Mouse (Mus musculus): ENCODE measurements at regions not wholly inside any gene's neighbourhood (a gene's known extent, or its start where the extent isn't known, plus 50 kb on each side); places are given as distances from the start of the nearest gene placed in this dataset.

DNA sequence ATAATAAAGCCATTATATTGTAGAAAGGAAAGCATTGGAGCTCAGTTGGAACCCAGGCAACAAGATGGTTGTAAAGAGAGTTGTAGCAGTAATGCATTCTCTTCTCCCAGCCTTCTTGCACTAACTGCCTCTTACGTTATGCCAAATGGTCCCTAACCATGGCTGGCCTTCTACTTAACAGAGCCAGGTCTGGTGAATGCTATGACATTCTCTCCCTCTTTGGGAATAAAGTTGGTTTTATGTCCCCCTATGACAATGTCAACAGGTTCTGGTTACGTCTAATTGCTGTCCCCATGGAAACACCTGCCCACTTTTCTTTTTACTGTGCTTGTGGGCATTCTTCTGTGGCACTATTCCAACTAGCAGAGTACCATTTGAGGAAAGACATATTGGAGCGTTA is 126.4 kb upstream of the Npvf start:
- DNase-seq (ENCODE audit: low spot score): no peak

DNA sequence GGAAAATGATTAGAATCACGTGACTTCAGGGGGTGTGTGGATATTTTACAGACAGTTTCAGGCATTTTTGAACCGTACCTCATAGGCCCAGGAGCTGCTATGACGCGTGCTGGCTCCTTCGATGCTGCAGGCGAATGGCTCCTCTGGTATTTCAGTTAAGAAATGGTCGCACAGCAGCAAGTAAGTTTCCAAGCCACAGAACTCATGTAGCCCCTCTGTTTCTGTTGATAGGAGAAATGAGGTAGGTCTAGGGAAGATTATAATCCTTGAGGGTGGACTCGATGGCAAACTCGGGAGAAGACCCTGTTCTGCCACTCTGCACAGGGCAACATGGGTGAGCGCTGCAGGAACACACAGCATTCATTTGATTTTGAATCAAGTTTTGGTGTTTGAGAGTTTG is 127.0 kb upstream of the Npvf start:
- no peak for DNase-seq (ENCODE audit: low spot score)

DNA sequence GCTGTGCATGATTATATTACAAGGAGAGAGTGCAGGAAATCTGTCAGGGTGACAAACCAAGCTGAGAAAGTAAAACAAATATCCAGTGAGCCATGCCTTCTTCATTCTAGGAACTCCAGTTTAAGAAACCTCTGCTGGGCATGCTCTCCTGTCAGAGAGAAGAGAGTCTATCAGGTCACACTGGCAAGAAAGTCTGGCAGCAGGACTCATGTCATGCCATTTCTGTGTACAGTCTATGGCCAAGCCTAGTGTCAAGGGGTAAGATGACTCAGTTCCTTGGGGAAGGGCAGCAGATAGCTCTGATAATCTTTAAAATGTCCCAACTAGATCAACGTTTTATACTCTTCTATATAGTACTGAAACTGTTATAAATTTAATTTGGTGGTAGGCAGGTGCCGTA is 128.0 kb upstream of the Npvf start:
- DNase-seq (ENCODE audit: low spot score): no peak

DNA sequence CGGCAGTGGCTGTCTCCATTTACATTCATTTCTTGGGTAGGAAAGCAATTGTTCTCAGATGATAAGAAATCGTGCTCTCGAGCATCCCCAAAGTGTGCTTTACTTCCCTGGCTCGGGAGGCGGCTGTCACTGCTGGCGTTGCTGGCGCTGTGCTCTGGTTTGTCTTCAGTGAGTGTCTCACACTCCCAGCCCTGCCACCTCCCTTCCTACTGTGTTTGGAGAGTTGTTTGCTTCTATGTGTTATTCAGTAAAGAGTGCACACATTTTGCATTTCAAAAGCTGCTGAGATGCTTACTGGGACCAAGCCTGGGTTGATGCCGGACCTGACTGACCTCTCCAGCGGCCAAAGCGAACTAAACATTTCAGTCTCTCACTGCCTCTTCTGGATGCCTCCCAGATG is 129.3 kb upstream of the Npvf start:
- DNase-seq (ENCODE audit: low spot score): no peak

DNA sequence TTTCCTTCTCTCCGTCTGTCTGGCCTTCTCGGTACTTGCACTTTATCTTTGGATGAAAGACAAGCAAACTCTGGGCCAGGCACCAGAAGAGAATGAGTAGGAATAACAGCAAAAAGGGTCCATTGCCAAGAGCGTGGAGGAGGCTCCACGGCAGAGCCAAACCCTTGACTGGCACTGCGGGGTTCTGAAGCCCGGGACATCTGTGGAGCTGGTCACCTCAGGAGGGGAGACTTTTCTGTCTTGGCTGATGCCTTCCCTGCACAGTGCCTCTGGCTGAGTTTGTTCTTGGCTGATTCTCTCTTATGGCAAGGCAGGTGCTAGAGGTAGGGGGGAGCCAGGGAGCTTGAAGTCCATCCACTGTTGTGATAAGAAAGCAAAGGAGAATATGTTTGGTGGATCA is 130.1 kb upstream of the Npvf start:
- DNase-seq (ENCODE audit: low spot score): no peak

DNA sequence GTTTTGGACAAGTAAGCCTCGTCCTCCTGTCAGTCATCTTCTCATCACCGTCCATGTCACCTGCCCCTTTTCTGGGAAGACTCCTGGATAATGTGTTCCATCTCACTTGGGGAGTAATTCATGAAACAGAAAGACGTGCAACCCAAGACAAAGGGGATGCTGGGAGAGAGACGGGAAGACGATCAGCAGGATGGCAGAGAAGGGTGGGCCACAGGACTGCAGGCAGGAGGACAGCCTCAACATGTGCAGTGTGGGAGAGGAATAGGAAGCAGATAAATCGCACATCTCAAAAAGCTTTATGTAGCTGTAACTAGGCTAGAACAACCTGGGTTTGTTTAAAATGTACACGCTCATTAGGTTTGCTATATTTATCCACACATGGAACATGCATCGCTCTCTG is 133.4 kb upstream of the Npvf start:
- DNase-seq (ENCODE audit: low spot score): no peak

DNA sequence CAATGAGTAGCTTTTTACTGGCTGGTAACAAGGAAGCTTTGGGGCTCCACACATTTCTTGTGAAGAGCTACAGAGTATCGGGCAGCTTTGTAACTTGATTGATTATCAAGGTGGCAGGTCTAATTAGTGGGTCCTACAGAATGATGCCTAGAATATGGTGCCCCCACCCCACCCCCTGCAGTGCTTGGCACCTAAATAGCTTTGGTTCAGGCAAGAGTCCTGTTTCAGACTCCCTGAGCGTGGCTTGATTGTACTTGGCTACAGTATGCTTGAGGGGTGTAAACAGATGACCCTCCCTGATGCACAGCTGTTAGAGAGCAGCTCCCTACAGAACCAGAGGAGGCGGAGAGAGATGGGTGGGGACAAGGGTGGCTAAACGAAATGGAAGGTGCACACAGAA is 145.7 kb upstream of the Npvf start:
- no peak for DNase-seq (ENCODE audit: low spot score)

DNA sequence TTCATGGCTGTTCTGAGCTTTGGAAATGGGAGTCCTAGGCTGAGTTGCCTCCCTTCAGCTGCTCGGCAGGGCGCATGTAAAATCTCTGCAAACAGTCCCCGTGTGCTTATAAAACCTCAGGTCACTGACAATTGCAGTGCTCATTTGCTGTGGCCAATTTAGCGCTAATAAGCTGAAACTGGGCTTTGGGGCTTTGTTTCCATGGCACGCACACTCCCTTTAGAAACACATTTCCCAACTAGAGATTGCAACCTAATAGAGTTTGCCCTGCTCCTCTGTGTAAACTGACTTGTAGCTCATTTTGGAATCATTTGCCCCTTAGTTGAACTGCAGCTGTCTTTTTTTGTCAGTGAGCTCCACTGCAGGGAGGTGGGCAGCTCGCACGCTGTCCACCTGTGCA is 148.7 kb upstream of the Npvf start:
- DNase-seq (ENCODE audit: low spot score): no peak

DNA sequence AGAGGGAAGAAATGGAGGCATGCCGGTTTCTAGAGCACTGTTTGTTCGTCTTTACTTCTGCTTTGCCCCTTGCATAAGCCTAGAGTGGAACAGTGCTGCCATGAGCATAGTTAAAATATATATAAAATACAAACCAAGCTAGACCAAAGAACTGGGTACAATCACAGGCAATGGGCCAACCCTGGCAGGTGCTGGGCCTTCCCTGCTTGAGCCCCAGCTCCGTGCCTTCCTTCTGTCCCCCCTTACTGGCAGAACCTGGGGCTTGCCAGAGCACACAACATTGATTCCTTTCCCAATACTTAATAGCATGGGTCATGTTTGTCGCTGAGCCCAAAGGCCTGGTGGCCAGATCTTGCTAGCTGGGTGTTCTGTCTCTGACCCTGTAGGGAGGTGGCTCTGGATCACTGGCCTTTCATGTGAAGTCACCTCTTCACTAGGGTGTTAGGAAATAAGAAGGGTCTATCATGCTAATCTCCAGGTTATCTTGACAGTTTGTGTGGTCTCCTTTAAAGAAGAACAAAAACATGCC is 150.3 kb upstream of the Npvf start:
- DNase-seq (ENCODE audit: low spot score): no peak

DNA sequence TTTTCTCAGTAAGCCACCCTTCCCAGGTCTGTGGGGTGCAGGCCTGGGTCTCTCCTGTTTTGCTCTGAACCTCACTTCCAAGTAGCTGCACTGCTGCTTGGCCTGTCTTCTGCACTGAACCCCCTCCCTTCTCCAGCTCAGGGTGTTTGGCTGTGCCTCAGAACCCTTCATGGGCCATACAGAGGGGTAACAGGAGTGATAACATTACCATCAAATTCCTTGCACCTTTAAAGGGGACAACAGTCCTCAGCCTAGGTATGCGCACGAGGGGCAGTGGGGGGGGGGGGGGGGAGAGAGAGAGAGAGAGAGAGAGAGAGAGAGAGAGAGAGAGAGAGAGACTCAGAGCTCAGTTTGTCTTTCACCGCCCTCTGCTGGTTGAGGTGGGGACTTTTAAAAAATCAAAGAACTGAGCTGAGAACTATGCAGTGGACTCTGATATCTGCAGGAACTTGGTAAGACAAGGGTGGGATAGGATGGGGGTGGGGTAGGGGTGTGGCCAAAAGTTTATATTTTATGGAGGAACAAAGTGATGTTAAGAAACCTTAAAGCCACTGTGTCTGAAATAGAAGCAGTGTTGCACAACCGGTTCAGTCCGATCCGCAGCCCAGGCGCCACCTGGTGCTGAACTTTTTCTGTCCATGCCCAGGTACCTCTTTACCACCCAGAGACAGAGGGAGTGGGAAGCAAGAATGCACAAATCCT is 152.3 kb upstream of the Npvf start:
- DNase-seq (ENCODE audit: low spot score): no peak

DNA sequence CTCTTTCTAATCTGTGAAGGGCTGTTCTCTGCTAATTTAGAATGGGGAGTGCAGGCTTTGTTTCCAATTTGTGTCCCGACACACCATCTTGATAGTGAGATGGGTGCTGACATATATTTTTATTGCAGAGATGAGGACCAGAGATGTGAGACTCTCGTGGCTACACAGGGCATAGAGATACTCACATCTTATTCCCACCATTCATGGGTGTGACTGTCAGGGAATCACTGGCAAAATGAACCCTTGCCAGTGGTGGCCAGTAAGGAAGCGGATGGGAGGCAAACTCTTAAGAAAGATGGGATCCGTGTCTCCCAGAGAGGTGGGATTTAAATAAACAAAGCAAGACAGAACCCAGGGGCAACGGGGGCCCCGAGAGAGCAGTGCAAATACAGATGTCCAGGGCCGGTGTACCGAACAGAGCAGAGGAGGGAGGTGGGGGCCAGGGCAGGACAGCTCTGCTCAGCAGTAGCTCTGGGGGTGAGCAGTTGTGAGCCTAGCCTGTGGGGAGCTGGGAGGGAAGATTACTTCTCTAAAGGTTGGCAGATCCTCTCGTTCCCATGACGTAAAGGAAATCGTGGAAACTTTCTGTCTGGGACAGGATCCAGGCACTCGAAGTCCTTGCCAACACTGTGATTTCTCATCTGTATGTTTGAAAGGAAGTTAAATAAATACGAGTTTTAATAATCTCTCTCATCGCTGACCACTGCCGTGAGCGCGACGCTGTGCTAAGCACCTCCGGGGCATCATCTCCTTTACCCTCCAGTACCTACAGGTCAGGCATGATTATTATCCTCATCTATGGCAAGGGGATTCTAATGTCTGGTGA is 153.2 kb upstream of the Npvf start:
- no peak for DNase-seq (ENCODE audit: low spot score)

DNA sequence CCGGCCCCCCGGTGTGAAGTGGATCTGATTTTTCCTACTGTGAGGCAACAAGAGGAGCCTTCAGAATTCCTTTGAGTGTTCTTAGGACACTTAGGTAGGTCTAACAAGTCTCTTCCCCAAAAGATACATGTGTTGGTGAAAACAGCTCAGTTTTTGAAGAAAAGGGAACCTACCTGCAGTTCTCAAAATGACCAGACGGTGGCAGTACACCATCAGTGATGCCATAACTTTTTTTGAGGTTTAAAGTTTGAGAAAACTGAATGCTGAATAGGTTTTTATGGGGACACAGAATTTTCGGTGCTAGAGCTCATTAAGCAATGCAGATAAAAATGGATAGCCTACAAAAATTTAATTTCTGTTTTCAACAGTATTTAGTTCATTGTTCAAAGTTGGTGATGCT is 153.9 kb upstream of the Npvf start:
- DNase-seq (ENCODE audit: low spot score): peak; percentile 9

DNA sequence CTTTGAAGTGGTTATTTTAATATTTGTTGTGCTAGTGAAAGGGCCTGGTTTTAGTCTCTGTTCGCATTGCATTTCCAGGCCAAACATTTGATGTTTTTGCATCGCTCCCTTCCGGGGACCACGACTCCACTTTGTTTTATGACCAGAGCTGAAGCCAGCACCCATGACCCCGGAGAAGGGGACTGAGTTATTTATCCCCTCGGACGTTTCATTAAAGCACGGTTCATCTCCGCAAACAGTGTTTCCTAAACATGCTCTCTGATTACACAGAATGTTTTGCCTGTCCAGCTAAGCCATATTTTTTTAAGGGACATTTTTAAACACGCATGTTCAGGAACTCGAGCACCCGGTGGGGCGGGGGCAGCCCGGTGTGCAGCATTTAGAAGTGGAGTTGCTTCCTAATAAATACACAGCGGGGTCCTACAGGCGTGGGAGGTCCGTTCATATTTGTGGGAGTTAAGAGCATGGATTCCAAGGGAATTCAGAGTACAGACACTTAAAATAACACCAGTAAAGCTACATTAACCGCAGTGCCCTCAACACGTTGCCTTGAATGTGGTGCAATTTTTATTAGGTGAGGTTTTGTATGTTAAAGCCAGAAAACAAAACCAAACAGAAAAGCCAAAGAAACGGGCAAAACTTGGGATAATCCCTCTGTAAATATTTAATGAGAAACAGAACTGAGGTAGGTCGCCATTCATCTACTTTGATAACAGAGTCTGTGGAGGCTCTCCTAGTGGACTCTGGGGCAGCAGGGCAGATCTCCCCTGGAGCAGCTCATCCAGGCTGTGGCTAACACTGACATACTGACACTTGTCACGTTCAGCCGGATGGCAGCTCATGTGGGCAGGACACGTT is 154.8 kb upstream of the Npvf start:
- DNase-seq (ENCODE audit: low spot score): no peak

DNA sequence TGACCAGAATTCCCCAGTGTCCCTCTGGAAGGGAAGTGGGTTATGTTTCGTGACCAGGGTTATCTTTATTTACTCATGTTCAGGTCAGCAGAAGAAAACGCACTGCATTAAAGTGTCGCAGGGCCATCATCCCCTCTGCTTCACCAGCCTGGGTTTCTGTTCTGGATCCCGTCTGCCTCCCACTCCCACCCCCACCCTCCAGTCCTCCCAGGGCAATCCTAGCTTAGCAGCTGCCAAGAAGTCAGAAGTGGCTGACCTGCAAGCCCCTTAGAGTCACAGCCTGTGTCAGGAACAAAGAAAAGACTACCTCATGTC is 155.4 kb upstream of the Npvf start:
- no peak for DNase-seq (ENCODE audit: low spot score)

DNA sequence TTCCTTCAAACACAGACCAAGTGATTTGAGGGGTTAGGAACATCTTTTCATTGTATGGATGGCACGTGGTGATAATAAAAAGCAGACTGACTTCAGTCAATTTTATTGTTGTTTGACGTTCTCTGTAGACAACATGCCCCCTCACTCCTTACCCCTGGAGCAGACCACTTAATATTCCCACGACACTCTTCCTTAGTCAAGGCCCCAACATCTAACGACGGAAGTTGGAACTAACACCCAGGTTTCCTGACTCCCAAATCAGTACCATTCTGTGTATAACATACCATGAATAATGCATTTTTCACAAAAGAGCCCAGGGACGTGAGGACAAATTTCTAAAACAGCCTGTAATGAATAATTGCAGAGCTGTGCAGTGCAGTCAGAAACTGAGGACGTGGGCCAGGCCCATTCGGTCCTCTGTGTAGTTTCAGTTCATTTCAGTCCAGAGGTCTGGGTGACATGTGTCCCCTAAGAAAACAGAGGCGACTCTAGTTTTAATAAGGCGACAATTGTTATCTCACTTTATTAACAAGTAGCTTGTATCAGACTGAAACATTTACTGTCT is 160.8 kb upstream of the Npvf start:
- no peak for DNase-seq (ENCODE audit: low spot score)

DNA sequence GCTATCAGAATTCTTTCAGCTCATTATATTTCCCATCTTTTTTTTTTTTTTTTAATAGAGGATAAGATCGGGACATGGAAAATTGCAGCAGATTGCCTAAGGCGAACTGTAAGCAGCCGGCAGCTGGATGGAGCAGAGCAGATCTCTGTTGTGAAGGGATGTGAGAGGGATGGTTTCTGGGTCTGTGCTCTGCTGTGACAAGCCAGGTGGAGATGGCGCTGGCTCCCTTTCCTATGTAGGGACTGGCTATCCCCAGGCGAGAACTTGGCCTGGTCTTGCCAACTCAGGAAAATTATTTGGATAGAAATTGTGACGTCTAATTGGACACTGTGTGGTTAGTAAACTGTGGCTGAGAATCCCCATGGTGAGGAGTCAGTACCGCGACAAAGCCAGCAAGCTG is 161.3 kb upstream of the Npvf start:
- DNase-seq (ENCODE audit: low spot score): no peak

DNA sequence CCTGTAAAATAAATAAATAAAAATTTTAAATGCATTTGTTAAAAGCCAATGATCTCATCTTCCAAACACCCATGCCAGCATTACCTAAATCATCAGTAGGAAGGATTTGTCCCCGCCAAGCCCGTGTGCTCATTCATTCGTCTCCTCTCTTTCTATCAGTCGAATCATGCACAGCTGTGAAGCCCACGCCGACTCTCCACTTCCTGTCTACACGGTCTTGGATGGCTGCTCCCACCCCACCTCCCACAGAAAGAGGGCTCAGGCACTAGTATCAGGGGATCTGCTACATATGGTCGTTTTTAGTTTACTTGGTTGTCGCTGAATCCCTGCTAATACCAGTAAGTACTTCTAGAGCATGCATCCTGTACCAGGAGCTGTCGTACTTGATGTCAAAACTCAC is 163.2 kb upstream of the Npvf start:
- DNase-seq (ENCODE audit: low spot score): no peak

DNA sequence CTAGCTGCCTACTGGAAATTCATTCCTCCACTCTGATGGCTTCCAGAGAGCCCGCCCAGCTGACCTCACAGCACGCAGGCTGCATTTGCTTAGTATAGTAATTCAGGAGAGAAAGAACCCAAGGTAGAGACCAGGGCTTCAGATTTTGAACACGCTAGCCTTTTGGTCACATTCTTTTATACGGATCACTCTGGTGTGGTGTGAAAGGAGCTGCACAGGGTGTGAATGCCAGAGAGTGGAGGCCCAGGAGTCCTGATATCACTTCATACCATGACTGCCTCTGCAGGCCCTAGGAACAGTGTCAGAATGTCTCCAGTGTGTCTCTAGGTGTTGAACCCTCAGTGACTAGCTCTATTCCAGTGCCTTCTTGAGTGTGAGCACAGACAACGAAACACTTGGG is 164.2 kb upstream of the Npvf start:
- DNase-seq (ENCODE audit: low spot score): no peak

DNA sequence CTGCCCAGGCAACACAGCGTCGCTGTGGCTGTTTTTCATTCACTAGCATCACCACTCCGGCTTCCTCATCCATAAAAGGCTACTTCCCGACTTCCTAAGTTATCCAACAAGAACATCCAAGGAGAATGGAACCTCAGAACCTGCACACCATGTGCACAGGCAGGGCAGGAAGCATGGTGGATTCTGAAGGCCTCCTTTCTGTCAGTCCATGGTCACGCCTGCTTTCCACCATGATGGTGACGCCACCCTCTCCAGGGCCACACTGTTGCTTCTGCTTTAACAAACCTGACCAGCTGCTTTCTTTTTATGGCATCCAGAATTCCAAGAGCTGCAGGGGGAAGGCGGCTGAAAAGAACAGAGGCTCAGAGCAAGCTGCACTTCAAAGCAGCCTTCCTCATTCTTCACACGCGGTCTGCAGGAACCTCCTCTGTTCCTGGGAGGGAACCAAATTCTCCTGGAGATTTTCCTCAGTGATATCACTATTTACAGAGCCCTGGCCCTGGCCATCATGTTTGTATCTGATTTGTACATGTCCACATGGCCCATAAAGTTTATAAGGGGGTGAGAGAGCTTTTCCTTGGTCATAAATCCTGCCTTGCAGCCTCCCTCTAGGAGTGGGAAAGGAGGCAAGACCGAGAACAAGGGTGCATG is 164.8 kb upstream of the Npvf start:
- no peak for DNase-seq (ENCODE audit: low spot score)

DNA sequence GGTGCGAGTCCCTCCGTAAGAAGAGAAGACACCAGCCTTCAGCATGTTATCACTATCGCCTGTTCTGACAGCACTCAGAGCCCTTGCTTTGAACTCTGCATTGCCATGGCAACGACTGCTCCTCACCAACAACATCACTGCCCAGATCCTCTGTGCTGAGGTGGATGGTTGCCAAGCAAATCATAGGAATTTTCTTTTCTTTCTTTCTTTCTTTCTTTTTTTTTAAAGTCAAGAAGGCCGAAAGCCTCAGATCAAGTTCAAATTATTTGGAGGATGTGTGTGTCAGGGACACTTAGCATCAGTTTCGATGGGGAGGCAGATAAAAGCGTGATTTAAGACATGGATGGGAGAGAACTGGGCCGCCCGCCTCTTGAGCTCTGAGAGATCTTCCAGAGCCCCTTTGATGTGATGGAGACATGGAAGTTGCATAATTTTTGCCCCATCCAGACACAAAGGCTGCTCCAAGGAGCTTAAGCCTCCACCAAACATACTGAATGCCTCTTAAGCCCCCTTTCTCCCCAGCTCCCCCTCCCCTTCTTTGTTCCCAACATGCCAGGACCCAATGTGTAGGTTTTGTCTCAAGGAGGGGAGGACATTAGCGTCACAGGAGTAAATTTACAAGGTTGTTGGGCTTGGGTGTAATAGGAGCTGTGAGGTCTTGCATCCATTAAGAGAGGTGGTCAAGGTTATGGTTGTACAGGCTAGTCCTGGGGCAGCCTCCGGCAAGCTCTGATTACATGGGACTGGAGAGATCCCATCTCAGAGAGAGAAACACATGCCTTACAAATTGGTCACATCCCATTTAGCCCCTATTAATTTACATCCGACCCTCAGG is 167.4 kb upstream of the Npvf start:
- DNase-seq (ENCODE audit: low spot score): no peak
